ENCODE assay signal across 10 mouse cellular contexts in genomic region chr12:100099971-100100706, GRCm38 (mm10). TPM values are rescaled to one million over a fixed set of nuclear protein-coding genes. Genes with fewer than 3 reads are reported as not detected.
A peak's percentile ranks its signal among the peaks of the same experiment; 100 is the strongest.
DNase-seq lines count a peak whose midpoint lies in the region; ATAC-seq and TF ChIP-seq lines count a peak whose summit lies in the region.
"Had no signal": no experiment of that assay in that cellular context is flagged by ENCODE, and none has a peak within 500 bp of the region (broad histone marks: within the 10 kb centered on the region; RNA-seq: fewer than 3 reads in every experiment).

No protein-coding gene starts in this region.

- 29% methylated on average over 3 of the region's 3 CpGs for WGBS in heart, embryonic 12.5 days
- 55% methylated on average over 3 of the region's 3 CpGs for WGBS in midbrain, embryonic 14.5 days
- WGBS in midbrain, embryonic 15.5 days, result 58% methylated on average over 3 of the region's 3 CpGs
- WGBS in intestine, postnatal 0 days, result 32% methylated on average over 3 of the region's 3 CpGs

- no peaks in the 10 kb centered on the region for H3K9me3 ChIP-seq in heart, embryonic 12.5 days (replicated peaks)
- H3K9me3 ChIP-seq in midbrain, embryonic 14.5 days (ENCODE audit: control insufficient read depth, low read length), result no peaks in the 10 kb centered on the region
- H3K9me3 ChIP-seq in midbrain, embryonic 15.5 days, result no peaks in the 10 kb centered on the region
- no peaks in the 10 kb centered on the region for H3K9me3 ChIP-seq in intestine, postnatal 0 days (ENCODE audit: control insufficient read depth)

- 0 out of 2 replicates have a peak, but pooled peaks cover 3% of the 10 kb centered on the region for H3K27me3 ChIP-seq in heart, embryonic 12.5 days (replicated peaks)
- H3K27me3 ChIP-seq in midbrain, embryonic 14.5 days (ENCODE audit: control insufficient read depth, insufficient read depth, low read length), result no peaks in the 10 kb centered on the region
- H3K27me3 ChIP-seq in midbrain, embryonic 15.5 days (replicated peaks), result no peaks in the 10 kb centered on the region
- no peaks in the 10 kb centered on the region for H3K27me3 ChIP-seq in intestine, postnatal 0 days (replicated peaks; ENCODE audit: control insufficient read depth, insufficient read depth, low read length)

- H3K9ac ChIP-seq in heart, embryonic 12.5 days, result no peak overlapping the region
- H3K9ac ChIP-seq in midbrain, embryonic 14.5 days (replicated peaks; ENCODE audit: low read length), result no peak overlapping the region
- H3K9ac ChIP-seq in midbrain, embryonic 15.5 days, result no peak overlapping the region
- no peak overlapping the region for H3K9ac ChIP-seq in intestine, postnatal 0 days (ENCODE audit: low read depth, low read length)

- TF ChIP-seq CTCF in intestine, postnatal 0 days (IDR thresholded peaks at IDR 0.05; ENCODE audit: low read depth), result peak; percentile 10; the same call in 1 of the 2 replicates

- intact Hi-C loops in heart, postnatal 25 days (cut with DNase I), result loop anchor here (5.0 kb wide), 1 partner anchor 133 kb away; no protein-coding TSS in a partner anchor

- H3K4me1 ChIP-seq in heart, embryonic 12.5 days (replicated peaks), result peaks cover 10% of the 10 kb centered on the region
- no peaks in the 10 kb centered on the region for H3K4me1 ChIP-seq in midbrain, embryonic 14.5 days (ENCODE audit: control insufficient read depth, insufficient read depth, low read length)
- H3K4me1 ChIP-seq in midbrain, embryonic 15.5 days, result no peaks in the 10 kb centered on the region
- no peaks in the 10 kb centered on the region for H3K4me1 ChIP-seq in intestine, postnatal 0 days (replicated peaks; ENCODE audit: control insufficient read depth, insufficient read depth, low read length)

- ATAC-seq in heart, embryonic 12.5 days (ENCODE audit: insufficient number of reproducible peaks, low FRiP score), result 0 out of 2 replicates have a peak, but pooled peaks have one; percentile 53
- peak; percentile 34; the same call in 1 of the 2 replicates for ATAC-seq in midbrain, embryonic 14.5 days (ENCODE audit: low FRiP score, low TSS enrichment)
- ATAC-seq in midbrain, embryonic 15.5 days (replicated peaks), result no peak
- ATAC-seq in intestine, postnatal 0 days, result no peak

- H3K4me2 ChIP-seq in heart, embryonic 12.5 days, result no peak overlapping the region
- no peak overlapping the region for H3K4me2 ChIP-seq in midbrain, embryonic 14.5 days (ENCODE audit: low read length)
- H3K4me2 ChIP-seq in midbrain, embryonic 15.5 days, result no peak overlapping the region
- H3K4me2 ChIP-seq in intestine, postnatal 0 days (replicated peaks; ENCODE audit: low read depth), result no peak overlapping the region

- no peak overlapping the region for H3K27ac ChIP-seq in heart, embryonic 12.5 days (ENCODE audit: poor library complexity, severe bottlenecking)
- H3K27ac ChIP-seq in midbrain, embryonic 14.5 days (replicated peaks; ENCODE audit: low read depth, low read length), result no peak overlapping the region
- no peak overlapping the region for H3K27ac ChIP-seq in midbrain, embryonic 15.5 days
- no peak overlapping the region for H3K27ac ChIP-seq in intestine, postnatal 0 days (ENCODE audit: low read depth, low read length)

- no peak overlapping the region for H3K4me3 ChIP-seq in heart, embryonic 12.5 days
- H3K4me3 ChIP-seq in midbrain, embryonic 14.5 days (replicated peaks; ENCODE audit: low read depth, low read length), result no peak overlapping the region
- H3K4me3 ChIP-seq in midbrain, embryonic 15.5 days, result no peak overlapping the region
- no peak overlapping the region for H3K4me3 ChIP-seq in intestine, postnatal 0 days (ENCODE audit: low read depth, low read length)

- no peak for DNase-seq in heart, postnatal 25 days (ENCODE audit: low spot score)
- peak; percentile 42 for DNase-seq in midbrain, embryonic 14.5 days
- DNase-seq in retina, postnatal 1 day, result peak; percentile 35
- no peak for DNase-seq in spleen, postnatal 14 days (ENCODE audit: low spot score in 2 of 2)
- no peak for DNase-seq in left cerebral cortex, adult 11 months (ENCODE audit: low spot score)
- DNase-seq: cerebellum, adult 11-12 months; lung, postnatal 36 days had no signal

- no peaks in the 10 kb centered on the region for H3K36me3 ChIP-seq in heart, embryonic 12.5 days
- H3K36me3 ChIP-seq in midbrain, embryonic 14.5 days (ENCODE audit: control insufficient read depth, insufficient read depth, low read length), result no peaks in the 10 kb centered on the region
- H3K36me3 ChIP-seq in midbrain, embryonic 15.5 days (replicated peaks), result no peaks in the 10 kb centered on the region
- no peaks in the 10 kb centered on the region for H3K36me3 ChIP-seq in intestine, postnatal 0 days (ENCODE audit: control insufficient read depth, insufficient read depth)

RNA-seq across cellular contexts. Expression of gene Psmc1, which starts 9.8 kb away (rescaled TPM):
- polyA plus RNA-seq in heart, embryonic 12.5 days (2016; fragmentation: Nextera tagmentation; extraction: Ambion mirVana), result 210 and 221 TPM in 2 replicates
- total RNA-seq in heart, postnatal 25 days (2021), result 100 to 1,000 TPM; 119 to 132 TPM
- polyA plus RNA-seq in midbrain, embryonic 14.5 days (2014; fragmentation: Nextera tagmentation; extraction: Ambion mirVana), result 257 and 284 TPM in 2 replicates
- 261 and 267 TPM in 2 replicates for polyA plus RNA-seq in midbrain, embryonic 15.5 days (2015; fragmentation: Nextera tagmentation; extraction: Ambion mirVana)
- polyA plus RNA-seq in intestine, postnatal 0 days (2015; fragmentation: Nextera tagmentation; extraction: Ambion mirVana), result 154 and 155 TPM in 2 replicates

RNA-seq across cellular contexts. Expression of gene Nrde2, which starts 59.3 kb away (rescaled TPM):
- 9.5 and 10.8 TPM in 2 replicates for polyA plus RNA-seq in heart, embryonic 12.5 days (2016; fragmentation: Nextera tagmentation; extraction: Ambion mirVana)
- total RNA-seq in heart, postnatal 25 days (2021), result 10 to 100 TPM in 1 of 2 experiments, 1 to 10 TPM in 1; 10.0 to 12.7 TPM
- polyA plus RNA-seq in midbrain, embryonic 14.5 days (2014; fragmentation: Nextera tagmentation; extraction: Ambion mirVana), result 11.3 and 14.1 TPM in 2 replicates
- 12.2 and 14.1 TPM in 2 replicates for polyA plus RNA-seq in midbrain, embryonic 15.5 days (2015; fragmentation: Nextera tagmentation; extraction: Ambion mirVana)
- polyA plus RNA-seq in intestine, postnatal 0 days (2015; fragmentation: Nextera tagmentation; extraction: Ambion mirVana), result 7.8 and 8.6 TPM in 2 replicates

Comparison
In these comparisons a context has a peak if more than half of its experiments do, and no peak if none do; other contexts are left out.
1. ATAC-seq: peak in heart, embryonic 12.5 days (single experiment) and midbrain, embryonic 14.5 days (single experiment); none in midbrain, embryonic 15.5 days (single experiment) and intestine, postnatal 0 days (single experiment).
2. DNase-seq: peak in midbrain, embryonic 14.5 days (single experiment) and retina, postnatal 1 day (single experiment); none in heart, postnatal 25 days (single experiment), spleen, postnatal 14 days (0 of 2) and left cerebral cortex, adult 11 months (single experiment).